Mouse (Mus musculus) erythroblast, adult 5-6 weeks (primary cell): ENCODE results near the gene Cacng8. TPM values are rescaled to one million over a fixed set of nuclear protein-coding genes. Genes with fewer than 3 reads are reported as not detected.
"Not testable (repeated sequence)": the region's sequence is repeated elsewhere in the genome, so short reads cannot be mapped to it uniquely, and the experiment has no call there.

Experiments used
- ATAC-seq: replicated peaks from 2 replicates; pipeline ENCODE4 v1.8.0; 2016; ENCODE audit warnings: moderate number of reproducible peaks, mild to moderate bottlenecking, moderate TSS enrichment, inconsistent platforms; ENCODE audit not compliant: poor library complexity, low FRiP score, severe bottlenecking
- total RNA-seq, 2 experiments: library from RNA; stranded (forward) in 1 of 2; stranded (reverse) in 1 of 2; fragments of 150-400 nt in 1 of 2; fragments of 200-764, 138-1000 nt in 1 of 2; gene quantifications; 2 replicates each; pipeline versions ENCODE4 v1.2.3 to v1.2.4; 2015 to 2017; ENCODE audit warnings: low replicate concordance in 2 of 2

Gene Cacng8
- total RNA-seq, 2 experiments from 2014 or later, result not detected

DNA sequence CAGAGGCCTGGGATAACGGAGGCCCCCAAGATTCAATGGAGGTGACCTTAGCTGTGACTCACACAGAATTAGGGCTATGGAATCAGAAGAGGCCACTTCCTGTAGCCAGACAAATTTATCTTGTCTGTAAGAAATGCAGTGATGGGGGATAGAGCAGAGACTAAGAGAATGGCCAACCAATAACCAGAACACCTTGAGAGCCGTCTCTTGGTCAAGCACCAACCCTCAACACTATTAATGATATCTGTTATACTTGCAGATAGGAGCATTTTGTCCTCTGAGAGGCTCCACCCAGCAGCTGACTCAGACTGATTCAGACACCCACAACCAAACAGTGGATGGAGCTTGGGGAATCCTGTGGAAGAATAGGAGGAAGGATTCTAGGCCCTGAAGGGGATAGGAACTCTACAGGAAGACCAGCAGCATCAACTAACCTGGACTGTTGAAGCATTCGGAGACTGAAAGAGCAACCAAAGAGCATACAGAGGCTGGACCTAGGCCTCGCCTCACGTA lies 5.6 kb upstream of the Cacng8 start:
- ATAC-seq, result no peak

DNA sequence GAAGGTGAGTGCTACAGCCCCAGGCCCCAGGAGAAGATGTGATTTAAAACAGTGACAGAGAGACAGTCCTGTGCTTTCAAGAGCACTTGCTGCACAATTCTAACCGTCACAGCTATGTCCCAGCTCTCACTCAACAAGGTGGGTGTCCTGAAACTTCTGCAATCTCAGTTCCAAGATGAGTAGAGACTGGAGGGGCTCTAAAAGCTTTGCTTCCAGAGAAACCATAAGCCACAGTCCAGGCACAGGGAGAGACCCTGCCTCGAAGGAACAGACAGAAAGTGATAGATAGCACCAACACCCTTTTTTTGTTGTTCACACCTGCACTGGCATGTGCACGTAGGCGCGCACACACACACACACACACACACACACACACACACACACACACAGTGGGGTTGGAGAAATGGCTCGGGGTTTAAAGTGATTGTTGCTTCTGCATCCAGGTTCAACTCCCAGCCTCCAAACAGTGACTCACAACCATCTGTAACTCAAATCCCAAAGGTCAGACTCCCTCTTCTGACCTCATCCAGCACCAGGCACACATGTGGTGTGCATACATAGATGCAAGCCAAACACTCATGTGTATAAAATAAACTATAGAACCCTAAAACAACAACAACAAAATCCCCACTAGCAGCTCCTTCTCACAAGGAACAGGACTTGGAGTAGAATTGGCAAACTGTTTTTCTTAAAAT lies 4.3 kb upstream of the Cacng8 start:
- no peak for ATAC-seq

DNA sequence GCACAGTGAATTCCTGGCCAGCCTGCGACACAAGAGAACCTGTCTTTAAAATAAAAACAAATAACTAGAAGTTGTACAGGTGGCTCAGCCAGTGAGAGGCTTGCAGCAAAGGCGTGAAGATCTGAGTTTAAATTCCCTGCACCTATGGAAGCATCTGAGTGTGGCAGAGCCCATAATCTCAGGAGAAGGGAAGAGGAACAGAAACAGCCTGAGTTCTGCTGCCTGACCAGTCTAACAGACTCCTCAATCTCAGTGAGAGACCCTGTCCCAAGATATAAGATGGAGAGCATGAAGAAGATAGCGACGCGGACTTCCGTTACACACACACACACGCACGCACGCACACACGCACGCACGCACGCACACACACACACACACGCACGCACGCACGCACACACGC lies 2.7 kb upstream of the Cacng8 start:
- no peak for ATAC-seq

DNA sequence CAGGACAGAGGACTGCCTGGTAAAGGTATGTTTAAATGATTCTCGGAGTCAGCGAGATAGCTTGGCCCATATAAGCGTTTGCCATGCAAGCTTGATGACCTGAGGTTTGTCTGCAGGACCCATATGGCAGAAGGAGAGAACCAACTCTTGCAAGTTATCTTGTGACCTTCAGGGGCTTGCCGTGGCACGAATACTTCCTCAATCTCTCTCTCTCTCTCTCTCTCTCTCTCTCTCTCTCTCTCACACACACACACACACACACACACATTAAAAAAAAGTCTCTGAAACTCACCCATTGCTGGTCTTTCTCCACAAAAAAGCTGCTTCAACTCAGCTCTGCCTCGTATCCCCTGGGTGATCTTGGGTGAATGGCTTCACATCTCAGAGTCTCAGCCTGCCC lies 1.6 kb upstream of the Cacng8 start:
- no peak for ATAC-seq

DNA sequence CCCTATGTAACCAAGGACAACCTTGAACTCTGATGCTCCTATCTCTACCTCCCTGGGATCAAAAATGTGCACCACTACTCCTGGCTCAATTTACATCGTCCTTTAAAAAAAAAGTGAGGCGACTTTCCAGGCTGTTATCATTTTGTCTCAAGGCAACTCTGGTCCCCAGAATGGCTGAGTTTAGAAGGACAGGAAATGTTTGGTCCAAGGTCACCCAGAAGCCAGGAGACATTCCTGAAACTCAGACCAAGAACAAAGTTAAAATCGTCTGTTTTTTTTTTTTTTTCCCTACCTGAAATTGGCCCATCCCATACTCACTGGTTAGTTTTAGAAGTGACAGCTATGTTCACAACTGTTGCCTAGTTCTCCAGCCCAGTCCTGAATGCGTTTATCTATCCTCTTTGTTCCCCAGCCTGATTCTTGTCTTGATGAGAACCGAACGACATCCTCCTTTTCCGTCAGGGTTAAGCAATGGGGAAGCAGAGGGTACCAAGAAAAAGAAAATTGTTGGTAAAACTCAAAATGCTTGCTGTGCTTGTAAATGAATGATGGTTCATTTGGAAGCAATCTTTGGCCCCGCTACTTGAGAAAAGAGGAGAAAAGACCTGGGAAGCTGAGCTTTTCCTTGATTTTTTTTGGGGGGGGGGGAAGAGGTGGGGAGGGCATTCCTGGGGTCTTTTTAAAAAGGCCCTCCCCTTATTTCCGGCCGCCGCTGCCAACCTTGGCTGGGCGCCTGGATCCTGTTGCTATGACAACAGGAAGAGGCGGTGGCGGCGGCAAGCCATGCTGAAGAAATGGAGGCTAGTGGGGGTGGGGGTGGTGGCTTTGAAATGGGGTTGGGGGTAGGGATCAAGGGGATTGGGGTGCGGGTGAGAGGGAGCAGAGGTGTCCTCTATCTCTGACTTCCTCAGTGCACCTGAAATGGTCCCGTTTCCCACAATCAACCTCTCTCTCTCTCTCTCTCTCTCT lies 755 bp upstream of the Cacng8 start:
- ATAC-seq, result no peak

DNA sequence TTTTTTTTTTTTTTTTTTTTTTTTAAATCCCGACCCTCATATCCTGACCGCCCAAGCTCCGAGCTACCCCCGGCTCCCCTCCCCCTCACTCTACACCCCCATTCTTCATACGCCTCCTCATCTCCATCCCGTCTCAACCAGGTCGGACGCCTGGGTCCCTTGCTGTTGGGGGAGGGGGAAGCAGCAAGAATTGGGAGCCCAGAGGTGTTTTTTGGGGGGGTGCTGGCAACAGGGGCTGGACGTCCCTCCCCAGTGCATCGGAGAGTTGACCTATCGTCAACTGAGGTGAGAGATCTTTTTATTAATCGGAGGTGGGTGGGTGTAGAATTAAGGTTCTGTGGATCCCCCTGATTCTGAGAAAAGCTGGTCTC lies 583 bp downstream of the Cacng8 start:
- ATAC-seq, result no peak

DNA sequence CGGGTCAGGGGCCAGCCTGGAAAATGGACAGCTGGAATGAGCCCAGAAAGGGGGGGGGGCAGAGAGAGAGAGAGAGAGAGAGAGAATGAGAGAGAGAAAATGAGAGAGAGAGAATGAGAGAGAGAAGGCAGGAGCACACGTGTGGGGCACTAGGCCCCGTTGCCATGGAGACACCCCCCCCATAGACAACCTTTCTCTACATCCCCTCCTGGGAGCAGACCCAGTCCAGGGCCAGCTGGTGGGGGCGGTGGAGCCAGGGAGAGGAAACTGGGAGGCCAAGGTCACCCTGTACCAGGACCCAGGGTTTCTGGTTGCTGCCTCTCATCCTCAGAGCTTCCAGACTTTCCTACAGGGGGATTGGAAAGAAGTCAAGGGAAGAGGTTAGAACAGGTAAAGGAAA lies 1.3 kb downstream of the Cacng8 start:
- no peak for ATAC-seq

DNA sequence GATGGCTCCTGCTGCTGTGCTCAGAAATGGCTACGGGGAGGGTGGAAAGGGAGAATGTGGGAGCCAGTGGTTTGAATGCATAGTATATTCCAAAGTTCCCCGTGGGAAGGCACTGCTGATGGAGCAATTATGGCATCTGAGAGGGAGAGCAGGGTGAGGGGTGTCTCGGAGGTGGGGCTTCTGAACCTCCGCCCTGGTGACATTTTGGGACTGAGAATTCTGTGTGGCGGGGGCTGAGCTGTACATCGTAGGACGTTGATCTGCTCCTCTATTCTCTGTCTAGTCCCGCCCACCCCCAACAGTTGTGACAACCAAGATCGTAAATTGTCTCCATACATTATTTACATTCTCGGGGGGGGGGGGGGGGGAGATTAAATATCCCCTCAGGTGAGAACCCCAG lies 6.9 kb downstream of the Cacng8 start:
- no peak for ATAC-seq

DNA sequence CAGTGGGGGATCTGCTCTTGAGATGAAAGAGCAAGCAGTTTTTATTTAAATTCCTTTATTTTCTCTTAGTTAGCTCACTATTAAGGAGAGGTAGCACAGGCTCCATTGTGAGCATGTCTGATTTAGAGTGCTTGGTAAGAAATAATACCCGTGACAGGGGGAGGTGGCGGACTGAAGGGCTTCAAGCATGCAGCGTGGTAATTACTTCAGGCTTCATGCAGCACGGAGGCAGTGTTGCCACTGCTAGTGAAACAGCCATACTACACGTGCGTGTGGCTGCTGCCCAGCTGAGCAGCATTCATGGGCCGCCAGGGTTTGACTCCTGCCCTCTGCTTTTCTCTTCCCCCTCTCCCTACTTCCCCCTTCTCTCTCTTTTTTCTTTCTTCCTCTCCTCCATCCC lies 7.3 kb downstream of the Cacng8 start:
- ATAC-seq, result no peak

DNA sequence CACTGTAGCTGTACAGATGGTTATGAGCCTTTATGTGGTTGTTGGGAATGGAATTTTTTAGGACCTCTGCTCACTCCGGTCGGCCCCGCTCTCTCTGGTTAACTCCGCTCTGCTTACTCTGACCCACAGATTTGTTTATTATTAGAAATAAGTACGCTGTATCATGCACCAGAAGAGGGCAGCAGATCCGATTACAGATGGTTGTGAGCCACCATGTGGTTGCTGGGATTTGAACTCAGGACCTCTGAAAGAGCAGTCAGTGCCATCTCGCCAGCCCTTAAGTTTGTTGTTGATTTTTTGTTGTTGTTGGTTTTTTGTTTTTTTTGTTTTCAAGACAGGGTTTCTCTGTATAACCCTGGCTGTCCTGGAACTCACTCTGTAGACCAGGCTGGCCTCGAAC lies 7.9 kb downstream of the Cacng8 start:
- ATAC-seq, result not testable (repeated sequence)

DNA sequence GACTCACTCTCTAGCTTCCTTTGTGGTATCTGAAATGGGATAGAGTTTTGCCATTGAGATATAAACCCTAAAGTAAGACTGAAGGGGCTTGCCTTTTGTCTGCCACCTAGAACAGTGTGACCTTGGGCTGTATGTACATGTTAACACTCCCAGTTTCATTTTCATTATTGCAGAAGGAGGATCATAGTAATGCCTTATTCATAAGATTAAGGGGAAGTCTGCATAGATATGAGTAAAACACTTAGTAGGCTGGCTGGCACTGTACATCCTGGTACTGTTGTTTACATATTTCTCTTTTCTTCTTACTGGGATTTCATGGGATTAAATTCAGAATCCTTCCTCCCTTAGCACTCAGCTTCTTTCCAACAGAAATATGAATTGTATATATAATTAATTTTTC lies 9.5 kb downstream of the Cacng8 start:
- no peak for ATAC-seq

DNA sequence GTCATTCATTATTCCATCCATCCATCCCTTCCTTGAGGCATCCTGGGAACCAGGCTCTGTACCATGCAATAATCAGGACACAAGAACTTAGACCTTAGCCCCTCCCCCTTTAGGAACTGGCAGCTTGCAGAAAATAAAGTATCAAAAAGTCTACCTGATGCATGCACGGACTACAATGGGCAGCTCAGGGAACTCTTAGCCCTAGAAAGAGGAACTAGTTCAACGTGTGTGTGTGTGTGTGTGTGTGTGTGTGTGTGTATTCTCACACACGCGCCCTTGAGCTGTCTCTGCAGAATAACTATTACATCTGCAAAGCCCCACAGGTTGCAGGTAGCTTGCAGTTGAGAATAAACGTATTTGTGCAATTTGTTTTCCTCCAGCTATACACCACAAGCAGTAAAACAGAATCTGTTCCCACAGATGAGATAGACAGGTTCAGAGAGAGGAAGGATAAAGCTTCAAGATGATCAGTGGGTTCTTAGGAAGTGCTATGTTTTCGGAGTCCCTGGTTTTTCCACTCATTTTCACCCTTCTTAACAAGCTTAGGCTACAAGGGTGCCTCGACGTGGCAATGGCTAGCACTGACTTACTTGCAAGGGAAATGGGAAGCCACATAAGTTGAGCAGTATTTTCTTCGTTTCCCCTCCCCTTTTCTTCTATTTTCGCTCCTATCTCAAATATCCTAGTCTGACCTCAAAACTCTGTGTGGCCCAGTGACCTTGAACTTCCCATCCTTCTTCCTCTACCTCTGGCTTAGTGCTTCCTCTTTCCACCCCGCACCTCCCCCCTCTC lies 19.4 kb downstream of the Cacng8 start:
- ATAC-seq, result no peak

DNA sequence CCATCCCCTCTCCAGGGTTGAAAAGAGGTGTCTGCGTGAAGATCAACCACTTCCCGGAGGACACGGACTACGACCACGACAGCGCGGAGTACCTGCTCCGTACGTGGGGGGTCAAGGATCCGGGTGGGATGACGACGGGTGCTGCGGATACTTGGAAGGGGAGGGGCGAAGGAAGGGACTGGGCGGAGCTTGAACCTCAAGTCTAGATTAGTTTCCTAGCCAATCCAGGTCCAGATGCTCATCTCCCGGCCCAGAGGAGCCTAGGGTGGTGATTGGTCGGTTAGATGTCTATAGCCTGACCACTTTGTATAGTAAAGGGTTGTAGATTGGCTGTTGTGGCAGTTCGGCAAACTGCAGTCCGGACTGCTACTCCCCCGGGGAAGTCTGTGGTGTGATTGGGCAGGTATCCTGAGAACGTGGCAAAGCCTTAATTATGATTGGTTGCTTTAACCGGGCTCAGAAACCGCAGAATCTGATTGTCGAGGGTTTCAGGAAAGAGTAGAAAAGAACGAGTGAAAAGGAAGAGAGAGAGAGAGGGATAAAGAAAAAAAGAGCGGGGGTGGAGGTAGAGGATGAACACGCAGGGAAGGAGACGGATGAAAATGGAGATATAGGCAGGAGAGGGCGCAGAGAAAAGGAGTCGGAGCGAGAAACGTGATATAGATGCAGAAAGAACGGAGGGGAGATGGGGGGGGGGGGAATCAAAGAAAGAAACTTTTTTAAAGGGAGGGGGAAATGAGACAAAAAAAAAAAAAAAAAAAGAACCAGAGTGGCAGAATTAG lies 20.9 kb downstream of the Cacng8 start:
- no peak for ATAC-seq

DNA sequence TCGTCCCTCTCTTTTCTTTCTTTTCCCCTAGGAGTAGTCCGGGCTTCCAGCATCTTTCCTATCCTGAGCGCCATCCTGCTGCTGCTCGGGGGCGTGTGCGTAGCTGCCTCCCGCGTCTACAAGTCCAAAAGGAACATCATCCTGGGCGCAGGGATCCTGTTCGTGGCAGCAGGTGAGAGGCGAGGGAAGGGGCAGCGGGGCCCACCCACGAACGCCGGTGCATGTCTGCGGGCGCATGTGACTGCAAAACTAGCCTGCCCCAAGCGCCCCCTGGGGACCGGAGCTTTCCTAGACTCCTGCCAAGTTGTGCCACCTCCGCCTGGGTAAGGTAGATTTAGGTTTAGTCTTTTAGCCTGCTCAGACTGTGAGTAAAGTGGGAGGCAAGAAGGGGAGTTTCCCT lies 21.6 kb downstream of the Cacng8 start:
- no peak for ATAC-seq

DNA sequence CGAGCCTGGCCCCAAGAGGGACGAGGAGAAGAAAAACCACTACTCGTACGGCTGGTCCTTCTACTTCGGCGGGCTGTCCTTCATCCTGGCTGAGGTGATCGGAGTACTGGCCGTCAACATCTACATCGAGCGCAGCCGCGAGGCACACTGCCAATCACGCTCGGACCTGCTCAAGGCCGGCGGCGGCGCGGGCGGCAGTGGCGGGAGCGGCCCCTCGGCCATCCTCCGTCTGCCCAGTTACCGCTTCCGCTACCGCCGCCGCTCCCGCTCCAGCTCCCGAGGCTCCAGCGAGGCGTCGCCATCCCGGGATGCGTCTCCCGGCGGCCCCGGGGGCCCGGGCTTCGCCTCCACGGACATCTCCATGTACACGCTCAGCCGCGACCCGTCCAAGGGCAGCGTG lies 24.4 kb downstream of the Cacng8 start:
- no peak for ATAC-seq

DNA sequence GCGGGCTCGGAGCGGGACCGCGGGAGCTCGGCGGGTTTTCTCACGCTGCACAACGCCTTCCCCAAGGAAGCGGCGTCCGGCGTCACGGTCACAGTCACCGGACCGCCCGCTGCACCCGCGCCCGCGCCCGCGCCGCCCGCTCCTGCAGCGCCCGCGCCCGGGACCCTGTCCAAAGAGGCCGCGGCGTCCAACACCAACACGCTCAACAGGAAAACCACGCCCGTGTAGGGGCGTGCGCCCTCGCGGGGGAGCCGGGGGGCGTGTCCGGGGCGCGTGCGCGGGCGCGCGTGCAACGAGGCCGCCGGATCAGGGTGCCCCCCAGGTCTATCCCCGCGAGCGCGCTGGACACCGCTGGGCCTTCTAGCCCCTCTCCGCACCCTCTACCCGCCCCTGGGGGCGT lies 24.9 kb downstream of the Cacng8 start:
- no peak for ATAC-seq

DNA sequence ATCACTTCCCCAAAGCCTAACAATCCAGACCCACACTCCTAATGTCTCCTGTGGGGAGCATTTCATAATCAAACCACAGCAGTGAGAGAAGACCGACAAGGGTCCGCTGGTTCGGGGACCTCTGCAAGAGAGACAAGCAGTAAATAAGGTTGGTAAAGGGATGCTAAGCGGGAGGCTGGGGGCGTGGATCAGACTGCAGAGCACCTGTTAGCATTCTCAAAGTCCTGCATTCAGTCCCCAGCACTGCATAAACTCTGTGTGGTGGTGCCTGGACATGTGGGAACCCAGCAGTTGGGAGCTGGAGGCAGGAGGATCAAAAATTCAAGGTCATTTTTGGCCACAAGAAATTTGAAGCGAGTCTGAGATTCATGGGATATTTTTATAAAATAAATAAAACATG lies 29.5 kb downstream of the Cacng8 start:
- ATAC-seq, result no peak

DNA sequence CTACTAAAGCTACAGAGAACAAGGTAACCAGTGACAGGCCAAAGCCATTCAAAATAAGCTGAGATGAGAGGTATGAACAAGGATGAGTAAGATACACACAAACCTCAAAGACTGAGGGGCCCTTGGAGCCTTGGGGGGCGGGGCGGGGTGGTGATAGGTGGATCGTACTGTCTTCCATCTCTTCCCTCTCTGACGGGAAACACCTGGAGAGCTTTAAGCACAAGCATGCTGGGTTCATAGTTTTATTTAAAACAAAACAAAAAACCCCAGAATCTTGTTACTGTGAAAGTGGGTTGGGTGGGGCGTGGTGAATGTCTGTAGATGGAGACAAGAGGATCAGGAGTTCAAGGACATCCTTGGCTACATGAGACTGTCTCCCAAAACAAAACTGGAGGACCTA lies 30.0 kb downstream of the Cacng8 start:
- ATAC-seq, result no peak

DNA sequence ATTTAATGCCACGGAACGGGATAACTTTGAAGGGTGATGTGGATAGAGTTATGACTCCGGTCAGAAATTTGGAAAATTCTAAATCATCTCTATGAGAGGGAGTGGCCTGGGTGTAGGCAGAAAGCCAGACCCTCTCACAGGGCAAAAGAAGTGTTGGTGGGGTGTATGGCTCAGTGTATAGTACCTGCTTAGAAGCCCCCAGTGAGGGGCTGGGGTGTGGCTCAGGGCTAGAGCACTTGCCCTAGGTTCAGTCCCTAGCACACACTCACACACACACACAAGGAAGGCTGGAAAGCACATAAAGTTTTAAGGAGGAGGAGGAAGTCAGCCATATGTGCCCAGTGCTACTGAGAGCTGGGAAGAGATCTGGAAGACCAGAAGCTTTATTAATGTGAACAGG lies 30.8 kb downstream of the Cacng8 start:
- no peak for ATAC-seq

DNA sequence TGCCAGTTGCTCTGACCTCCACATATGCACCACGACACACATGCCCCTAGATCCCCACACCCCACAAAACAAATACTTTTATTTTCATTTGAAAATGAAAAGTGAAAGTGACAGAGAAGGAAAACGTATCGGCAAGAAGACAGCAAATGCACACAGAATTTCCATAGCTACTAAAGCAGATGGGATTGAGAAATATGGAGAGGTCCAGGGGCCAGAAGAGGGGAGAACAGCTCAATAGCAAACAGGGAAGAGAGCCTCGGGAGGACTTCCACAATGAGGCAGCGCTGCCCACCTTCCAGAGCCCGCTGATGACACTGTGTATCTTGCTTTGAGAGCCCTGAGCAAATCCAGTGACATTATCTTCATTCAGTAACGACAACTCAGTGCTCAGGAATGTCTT lies 31.6 kb downstream of the Cacng8 start:
- ATAC-seq, result no peak
